Mouse (Mus musculus) E14TG2a.4 (cell line): ENCODE results near the gene Tex22.

Experiments used
- CTCF ChIP-seq: conservative IDR thresholded peaks from 2 replicates; pipeline ENCODE4 v1.5.1; 2014; ENCODE audit warnings: low read length
- NANOG ChIP-seq: IDR thresholded peaks from 2 replicates; pipeline ENCODE4 v1.6.1; 2014; ENCODE audit warnings: borderline replicate concordance, low read length, mixed read lengths
- POU5F1 ChIP-seq: IDR thresholded peaks from 2 replicates; pipeline ENCODE4 v1.6.1; 2014; ENCODE audit warnings: low read length, borderline replicate concordance

GRCm38 (mm10) chr12:113109801-113110200 is 35.5 kb downstream of the Tex22 start:
- TF ChIP-seq CTCF (no peak), NANOG (no peak), POU5F1 (no peak)
